Mouse (Mus musculus) midbrain, embryonic 16.5 days (tissue): ENCODE measurements at regions not wholly inside any gene's neighbourhood (a gene's known extent, or its start where the extent isn't known, plus 50 kb on each side); places are given as distances from the start of the nearest gene placed in this dataset.

Experiments used
- ATAC-seq: fragments of 200-750 bp; cut with Nextera tagmentation; 2 replicates; pipeline ENCODE4 v1.8.0; 2017; ENCODE audit warnings: moderate TSS enrichment
- H3K27ac ChIP-seq: fragments of 300-500 bp; sonication (generic); 2 replicates; pipeline ENCODE4 v1.5.1; 2014; ENCODE audit warnings: mild to moderate bottlenecking, low read length, mixed read lengths
- H3K27me3 ChIP-seq: fragments of 300-500 bp; sonication (generic); 2 replicates; pipeline ENCODE4 v1.6.1; 2014; ENCODE audit warnings: low read depth, low read length, mixed read lengths; ENCODE audit not compliant: control insufficient read depth, insufficient read depth
- H3K36me3 ChIP-seq: fragments of 300-500 bp; sonication (generic); 2 replicates; pipeline ENCODE4 v1.6.1; 2014; ENCODE audit warnings: mild to moderate bottlenecking, low read length, moderate library complexity, mixed read lengths; ENCODE audit not compliant: control insufficient read depth, insufficient read depth
- H3K4me1 ChIP-seq: fragments of 300-500 bp; sonication (generic); 2 replicates; pipeline ENCODE4 v1.6.1; 2014; ENCODE audit warnings: mild to moderate bottlenecking, low read length, mixed read lengths; ENCODE audit not compliant: control insufficient read depth, insufficient read depth
- H3K4me2 ChIP-seq: fragments of 300-500 bp; sonication (generic); 2 replicates; pipeline ENCODE4 v1.6.1; 2014; ENCODE audit warnings: mild to moderate bottlenecking, low read length, mixed read lengths
- H3K4me3 ChIP-seq: fragments of 300-500 bp; sonication (generic); 2 replicates; pipeline ENCODE4 v1.5.1; 2014; ENCODE audit warnings: low read depth, mild to moderate bottlenecking, low read length, moderate library complexity, mixed read lengths
- H3K9ac ChIP-seq: fragments of 300-500 bp; sonication (generic); 2 replicates; pipeline ENCODE4 v1.6.1; 2014; ENCODE audit warnings: low read depth, low read length, mixed read lengths
- H3K9me3 ChIP-seq: fragments of 300-500 bp; sonication (generic); replicated peaks from 2 replicates; pipeline ENCODE4 v1.6.1; 2014; ENCODE audit warnings: mild to moderate bottlenecking, low read length, mixed read lengths; ENCODE audit not compliant: control insufficient read depth, poor library complexity, severe bottlenecking
- WGBS: fragments of 180-500 bp; shearing (Covaris S2); extraction: QIAGEN DNeasy Blood & Tissue Kit; methylation state at CpG from one replicate; pipeline ENCODE4 v1.1.7; 2014; 5-methylcytosine and 5-hydroxymethylcytosine counted together

DNA sequence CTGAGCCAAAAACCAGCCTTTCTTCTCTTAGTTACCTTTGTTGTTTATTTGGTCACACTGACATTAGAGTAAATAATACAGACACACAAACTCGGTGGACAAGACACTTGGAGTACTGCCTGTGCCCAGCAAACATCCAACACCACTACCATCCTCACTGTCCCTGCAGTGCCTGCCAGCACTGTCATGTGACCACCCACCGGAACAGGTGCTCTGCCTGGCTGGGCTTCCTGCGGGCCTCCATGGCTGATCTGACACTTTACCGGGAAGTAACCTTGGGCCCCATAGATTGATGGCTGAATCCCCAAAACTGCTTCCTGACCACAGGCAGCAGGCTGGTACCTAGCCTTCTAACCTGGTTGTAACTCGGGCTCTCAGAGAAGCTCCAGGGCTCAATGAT lies 175.2 kb upstream of the Agap1 start:
- H3K36me3 ChIP-seq: no peaks in the 10 kb centered on the region
- H3K27me3 ChIP-seq: no peaks in the 10 kb centered on the region
- no peak overlapping the region for H3K9ac ChIP-seq
- no peaks in the 10 kb centered on the region for H3K4me1 ChIP-seq
- 85% methylated on average over 5 of the region's 5 CpGs for WGBS
- no peak overlapping the region for H3K27ac ChIP-seq
- H3K9me3 ChIP-seq: no peaks in the 10 kb centered on the region
- no peak overlapping the region for H3K4me3 ChIP-seq
- no peak overlapping the region for H3K4me2 ChIP-seq
- no peak for ATAC-seq

DNA sequence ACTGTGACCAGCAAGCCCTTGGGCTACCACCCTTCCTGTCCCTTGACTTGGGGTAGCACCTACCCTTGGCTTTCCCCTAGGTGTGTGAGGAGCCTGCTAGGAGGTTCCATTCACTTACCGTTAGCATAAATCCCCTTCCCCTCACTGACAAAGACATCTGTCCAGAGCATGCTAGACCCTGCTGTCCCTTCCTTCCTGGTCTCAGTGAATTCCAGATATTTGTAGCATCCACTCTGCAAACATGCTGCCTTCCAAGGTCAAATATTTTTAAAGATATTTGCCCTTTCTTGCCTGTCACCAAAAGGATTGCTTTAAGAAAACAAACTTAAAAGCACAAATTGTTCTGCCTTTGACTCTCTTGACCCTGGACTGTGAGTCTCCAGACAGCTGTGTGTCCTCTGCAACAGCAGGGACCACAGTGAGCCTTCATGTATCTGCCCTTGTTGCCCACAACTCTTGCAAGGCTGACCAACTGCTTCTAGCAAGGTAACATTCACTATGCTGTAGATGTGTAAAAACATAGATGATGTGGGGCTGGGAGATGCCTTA lies 173.4 kb upstream of the Agap1 start:
- H3K4me1 ChIP-seq: no peaks in the 10 kb centered on the region
- H3K4me2 ChIP-seq: no peak overlapping the region
- no peak overlapping the region for H3K4me3 ChIP-seq
- 93% methylated on average over 1 of the region's 1 CpGs for WGBS
- no peaks in the 10 kb centered on the region for H3K36me3 ChIP-seq
- no peak overlapping the region for H3K27ac ChIP-seq
- H3K27me3 ChIP-seq: no peaks in the 10 kb centered on the region
- H3K9ac ChIP-seq: no peak overlapping the region
- no peak for ATAC-seq
- H3K9me3 ChIP-seq: no peaks in the 10 kb centered on the region

GRCm38 (mm10) chr1:89285041-89285440 lies 169.6 kb upstream of the Agap1 start:
- Histone ChIP-seq H3K9ac (no peak overlapping the region), H3K4me1 (no peaks in the 10 kb centered on the region), H3K27me3 (no peaks in the 10 kb centered on the region), H3K36me3 (no peaks in the 10 kb centered on the region), H3K4me2 (no peak overlapping the region), H3K27ac (no peak overlapping the region), H3K9me3 (no peaks in the 10 kb centered on the region), H3K4me3 (no peak overlapping the region)
- ATAC-seq: no peak
- 59% methylated on average over 4 of the region's 4 CpGs for WGBS

- Histone ChIP-seq H3K36me3 (no peaks in the 10 kb centered on the region), H3K9me3 (no peaks in the 10 kb centered on the region), H3K27me3 (no peaks in the 10 kb centered on the region), H3K27ac (no peak overlapping the region), H3K4me2 (no peak overlapping the region), H3K4me1 (no peaks in the 10 kb centered on the region), H3K9ac (no peak overlapping the region), H3K4me3 (no peak overlapping the region)
- no peak for ATAC-seq
- 80% methylated on average over 10 of the region's 10 CpGs for WGBS
These were observed 167.3 kb upstream of the Agap1 start for GRCm38 (mm10) chr1:89287136-89287795.

GRCm38 (mm10) chr1:89288001-89288400 lies 166.6 kb upstream of the Agap1 start:
- H3K27me3 ChIP-seq: no peaks in the 10 kb centered on the region
- H3K4me2 ChIP-seq: no peak overlapping the region
- ATAC-seq: no peak
- H3K27ac ChIP-seq: no peak overlapping the region
- H3K9ac ChIP-seq: no peak overlapping the region
- H3K36me3 ChIP-seq: no peaks in the 10 kb centered on the region
- H3K4me1 ChIP-seq: no peaks in the 10 kb centered on the region
- H3K4me3 ChIP-seq: no peak overlapping the region
- no peaks in the 10 kb centered on the region for H3K9me3 ChIP-seq

DNA sequence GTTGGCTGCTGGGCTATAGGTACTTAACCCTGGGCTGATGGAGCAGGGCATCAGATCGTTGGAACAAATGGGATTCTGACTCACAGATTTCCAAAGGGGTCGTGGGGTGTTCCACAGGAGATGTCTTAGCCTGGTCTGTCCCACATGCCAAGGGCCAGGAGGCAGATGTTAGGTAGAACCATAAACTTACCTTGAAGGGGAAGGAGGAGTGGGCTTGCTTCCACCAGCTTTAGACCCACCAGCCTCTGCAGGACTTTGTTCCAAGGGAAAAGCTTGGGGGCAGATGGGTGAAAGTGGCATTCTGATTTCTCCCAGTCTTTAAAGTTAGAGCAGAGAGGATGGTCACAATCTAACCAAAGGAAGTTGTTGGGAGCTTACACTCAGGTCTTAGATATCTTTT lies 165.7 kb upstream of the Agap1 start:
- H3K9me3 ChIP-seq: no peaks in the 10 kb centered on the region
- ATAC-seq: no peak
- 80% methylated on average over 2 of the region's 2 CpGs for WGBS
- no peak overlapping the region for H3K4me2 ChIP-seq
- H3K4me1 ChIP-seq: no peaks in the 10 kb centered on the region
- H3K9ac ChIP-seq: no peak overlapping the region
- H3K36me3 ChIP-seq: no peaks in the 10 kb centered on the region
- no peak overlapping the region for H3K4me3 ChIP-seq
- H3K27me3 ChIP-seq: no peaks in the 10 kb centered on the region
- H3K27ac ChIP-seq: no peak overlapping the region

DNA sequence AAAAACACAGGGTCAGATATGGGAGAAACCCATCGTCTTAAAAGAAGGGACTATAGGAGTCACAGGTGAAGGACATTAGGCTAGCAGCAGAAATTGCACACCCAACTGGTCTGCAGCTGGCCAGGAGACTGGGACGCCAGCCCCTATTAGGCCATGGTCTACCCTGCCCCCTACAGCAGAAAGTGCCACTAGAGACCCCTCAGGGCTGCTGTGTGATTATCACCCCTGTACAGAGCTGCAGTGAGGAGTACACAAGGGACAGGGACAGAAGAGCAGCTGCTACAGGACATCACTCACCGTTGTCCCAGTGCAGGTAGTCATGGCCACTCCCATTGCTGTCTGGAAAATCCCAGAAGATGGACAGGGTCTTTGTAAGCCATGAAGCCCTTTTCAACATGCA lies 157.9 kb upstream of the Agap1 start:
- Histone ChIP-seq H3K27me3 (no peaks in the 10 kb centered on the region), H3K36me3 (no peaks in the 10 kb centered on the region), H3K9ac (no peak overlapping the region), H3K27ac (no peak overlapping the region), H3K4me3 (no peak overlapping the region), H3K9me3 (no peaks in the 10 kb centered on the region), H3K4me2 (no peak overlapping the region), H3K4me1 (no peaks in the 10 kb centered on the region)
- ATAC-seq: no peak
- 85% methylated on average over 3 of the region's 3 CpGs for WGBS

DNA sequence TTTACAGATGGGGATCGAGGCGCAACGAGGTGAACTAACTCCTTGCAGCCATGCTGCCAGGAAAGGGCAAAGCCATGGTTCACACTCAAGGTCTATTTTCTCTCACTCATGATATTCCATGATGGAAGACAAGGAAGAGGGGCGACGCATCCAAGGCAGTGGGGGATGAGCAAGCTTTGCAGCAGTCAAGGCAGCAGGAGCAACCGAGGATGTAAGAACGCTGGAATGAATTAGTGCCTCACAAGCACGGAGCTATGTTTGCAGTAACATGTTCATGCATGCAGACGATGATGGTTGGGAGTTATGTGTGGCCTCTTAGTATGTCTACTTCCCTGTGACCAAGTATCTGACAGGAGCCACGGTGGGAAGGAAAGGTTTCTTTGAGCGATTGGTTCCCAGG lies 156.8 kb upstream of the Agap1 start:
- H3K9ac ChIP-seq: no peak overlapping the region
- H3K4me1 ChIP-seq: 0 out of 2 replicates have a peak, but pooled peaks cover 3% of the 10 kb centered on the region
- H3K4me3 ChIP-seq: no peak overlapping the region
- ATAC-seq: no peak
- no peak overlapping the region for H3K4me2 ChIP-seq
- WGBS: 88% methylated on average over 11 of the region's 11 CpGs
- no peaks in the 10 kb centered on the region for H3K27me3 ChIP-seq
- no peak overlapping the region for H3K27ac ChIP-seq
- no peaks in the 10 kb centered on the region for H3K9me3 ChIP-seq
- no peaks in the 10 kb centered on the region for H3K36me3 ChIP-seq

DNA sequence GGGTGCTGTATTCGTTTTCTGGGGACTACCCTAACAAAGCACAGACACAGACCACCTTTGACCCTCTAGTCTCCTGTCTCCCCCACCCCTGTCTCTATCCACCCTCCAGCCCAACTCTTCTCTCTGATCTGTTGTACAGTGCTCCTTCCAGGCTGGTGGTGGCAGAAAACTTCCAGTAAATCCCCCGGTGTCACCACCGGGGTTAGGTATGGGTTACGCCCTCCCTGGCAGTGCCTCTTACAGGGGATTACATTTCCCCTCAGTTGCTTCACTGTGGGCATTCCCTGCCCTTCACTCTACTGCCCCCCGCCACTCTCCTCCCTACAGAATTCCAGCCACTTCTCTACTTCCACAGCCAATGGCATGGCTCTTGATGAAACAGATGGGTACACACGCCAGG lies 153.5 kb upstream of the Agap1 start:
- Histone ChIP-seq H3K36me3 (no peaks in the 10 kb centered on the region), H3K9me3 (no peaks in the 10 kb centered on the region), H3K4me3 (no peak overlapping the region), H3K4me1 (0 out of 2 replicates have a peak, but pooled peaks cover 3% of the 10 kb centered on the region), H3K27me3 (no peaks in the 10 kb centered on the region), H3K9ac (no peak overlapping the region), H3K27ac (no peak overlapping the region), H3K4me2 (no peak overlapping the region)
- no peak for ATAC-seq
- WGBS: 92% methylated on average over 6 of the region's 6 CpGs
